Mouse (Mus musculus) limb, embryonic 14.5 days (tissue): Measurements from ENCODE around the gene Eef2. TPM values are rescaled to one million over a fixed set of nuclear protein-coding genes. Genes with fewer than 3 reads are reported as not detected.
A peak's percentile ranks its signal among the peaks of the same experiment; 100 is the strongest.

ENCODE experiments used
- ATAC-seq: fragments of 200-750 bp; cut with Nextera tagmentation; 2 replicates; pipeline ENCODE4 v1.8.0; 2017; ENCODE audit warnings: low read depth, moderate number of reproducible peaks, moderate TSS enrichment; ENCODE audit not compliant: low FRiP score
- DNase-seq: peaks from one replicate; pipeline ENCODE4 v3.0.0-alpha.2; 2015; ENCODE audit warnings: low spot score
- H3K27ac ChIP-seq: fragments of 300-500 bp; sonication (generic); replicated peaks from 2 replicates; pipeline ENCODE4 v1.5.1; 2014; ENCODE audit warnings: low read depth, mild to moderate bottlenecking, low read length, moderate library complexity, mixed read lengths
- H3K27me3 ChIP-seq: fragments of 300-500 bp; sonication (generic); 2 replicates; pipeline ENCODE4 v1.6.1; 2014; ENCODE audit warnings: low read length, mixed read lengths; ENCODE audit not compliant: control insufficient read depth, insufficient read depth
- H3K36me3 ChIP-seq: fragments of 300-500 bp; sonication (generic); 2 replicates; pipeline ENCODE4 v1.6.1; 2014; ENCODE audit warnings: mild to moderate bottlenecking, low read length, moderate library complexity, mixed read lengths; ENCODE audit not compliant: control insufficient read depth, insufficient read depth
- H3K4me1 ChIP-seq: fragments of 300-500 bp; sonication (generic); 2 replicates; pipeline ENCODE4 v1.6.1; 2014; ENCODE audit warnings: antibody characterized with exemption, low read length, mixed read lengths; ENCODE audit not compliant: control insufficient read depth, insufficient read depth
- H3K4me2 ChIP-seq: fragments of 300-500 bp; sonication (generic); replicated peaks from 2 replicates; pipeline ENCODE4 v1.6.1; 2014; ENCODE audit warnings: low read depth, mild to moderate bottlenecking, low read length, moderate library complexity; ENCODE audit not compliant: severe bottlenecking
- H3K4me3 ChIP-seq: fragments of 300-500 bp; sonication (generic); replicated peaks from 2 replicates; pipeline ENCODE4 v1.5.1; 2014; ENCODE audit warnings: low read length
- H3K9ac ChIP-seq: fragments of 300-500 bp; sonication (generic); 2 replicates; pipeline ENCODE4 v1.6.1; 2014; ENCODE audit warnings: mild to moderate bottlenecking, low read depth, low read length, moderate library complexity; ENCODE audit not compliant: severe bottlenecking
- H3K9me3 ChIP-seq: fragments of 300-500 bp; sonication (generic); 2 replicates; pipeline ENCODE4 v1.6.1; 2016; ENCODE audit warnings: low read length; ENCODE audit not compliant: control insufficient read depth
- POLR2A ChIP-seq: fragments of 200-500 bp; IDR thresholded peaks from 2 replicates; pipeline ENCODE4 v1.8.0; 2012; ENCODE audit warnings: inconsistent platforms, mild to moderate bottlenecking, moderate library complexity, borderline replicate concordance; ENCODE audit not compliant: insufficient read depth, insufficient read length; ENCODE audit errors: extremely low read depth
- whole genome bisulfite sequencing: fragments of 180-500 bp; shearing (Covaris S2); extraction: QIAGEN DNeasy Blood & Tissue Kit; methylation state at CpG from one replicate; pipeline ENCODE4 v1.1.7; 2014; 5-methylcytosine and 5-hydroxymethylcytosine counted together
- polyA plus RNA-seq, 2 experiments: library from polyadenylated mRNA; depleted of rRNA in 1 of 2; stranded (reverse) in 1 of 2; unstranded in 1 of 2; fragments of >200 nt; fragmentation: Nextera tagmentation in 1 of 2; extraction: Ambion mirVana in 1 of 2; gene quantifications; 2 replicates each; pipeline versions ENCODE4 v1.2.1 to v1.2.3; 2012 to 2014

Gene Eef2
- polyA plus RNA-seq (2012; rRNA removed) (1,329 and 1,559 TPM in 2 replicates), polyA plus RNA-seq (2014; fragmentation: Nextera tagmentation; extraction: Ambion mirVana) (544 and 581 TPM in 2 replicates)

GRCm38 (mm10) chr10:81176466-81177271 lies at the start of gene Eef2:
Gene Eef2, plus strand, starts transcription at chr10:81176631.
- Histone ChIP-seq H3K4me2 (peak within 1 kb of the TSS; percentile 97), H3K4me3 (peak within 1 kb of the TSS; percentile 98), H3K9me3 (no peaks in the 10 kb centered on the region), H3K9ac (peak within 1 kb of the TSS; percentile 99), H3K27me3 (no peaks in the 10 kb centered on the region), H3K27ac (peak within 1 kb of the TSS; percentile 91), H3K36me3 (peaks cover 47% of the 10 kb centered on the region), H3K4me1 (peaks cover 33% of the 10 kb centered on the region)
- under 1% methylated on average over 60 of the region's 77 CpGs for WGBS
- TF ChIP-seq POLR2A: peak; percentile 98
- peak; percentile 97 for DNase-seq
- ATAC-seq: peak; percentile 88

GRCm38 (mm10) chr10:81134181-81134587 lies 42.2 kb upstream of the Eef2 start:
- Histone ChIP-seq H3K4me2 (no peak overlapping the region), H3K4me1 (peaks cover 27% of the 10 kb centered on the region)

GRCm38 (mm10) chr10:81134966-81135681 lies 41.3 kb upstream of the Eef2 start, which contains the start of gene Zbtb7a:
Gene Zbtb7a, plus strand, starts transcription at chr10:81135220.
- no peak for TF ChIP-seq POLR2A
- Histone ChIP-seq H3K4me2 (peak within 1 kb of the TSS; percentile 96), H3K9me3 (no peaks in the 10 kb centered on the region), H3K4me3 (peak within 1 kb of the TSS; percentile 93), H3K36me3 (no peaks in the 10 kb centered on the region), H3K27me3 (peaks cover 23% of the 10 kb centered on the region), H3K4me1 (peaks cover 29% of the 10 kb centered on the region), H3K27ac (peak within 1 kb of the TSS; percentile 99), H3K9ac (peak within 1 kb of the TSS; percentile 96)
- no peak for DNase-seq
- no peak for ATAC-seq
- 2% methylated on average over 40 of the region's 41 CpGs for WGBS

More at GRCm38 (mm10) chr10:81134181-81134587, 42.2 kb upstream of the Eef2 start:
- 2% methylated on average over 15 of the region's 16 CpGs for WGBS
- Histone ChIP-seq H3K27me3 (peaks cover 23% of the 10 kb centered on the region), H3K27ac (no peak overlapping the region), H3K36me3 (no peaks in the 10 kb centered on the region), H3K4me3 (0 out of 2 replicates have a peak overlapping the region, but pooled peaks have one; percentile 4), H3K9me3 (no peaks in the 10 kb centered on the region), H3K9ac (no peak overlapping the region)
- no peak for ATAC-seq
- DNase-seq: no peak
- TF ChIP-seq POLR2A: no peak

GRCm38 (mm10) chr10:81135831-81136705 lies 40.4 kb upstream of the Eef2 start:
- peak overlapping the region; percentile 96 for H3K4me2 ChIP-seq
- peak overlapping the region; percentile 99 for H3K27ac ChIP-seq
- peaks cover 39% of the 10 kb centered on the region for H3K4me1 ChIP-seq
- DNase-seq: peak; percentile 70
- H3K4me3 ChIP-seq: peak overlapping the region; percentile 93
- 1% methylated on average over 28 of the region's 86 CpGs for WGBS
- 0 out of 2 replicates have a peak, but pooled peaks have one; percentile 40 for TF ChIP-seq POLR2A
- H3K36me3 ChIP-seq: no peaks in the 10 kb centered on the region
- H3K9me3 ChIP-seq: no peaks in the 10 kb centered on the region
- ATAC-seq: peak; percentile 6; the same call in 1 of the 2 replicates
- H3K9ac ChIP-seq: peak overlapping the region; percentile 96
- peaks cover 23% of the 10 kb centered on the region for H3K27me3 ChIP-seq
